Mouse (Mus musculus) retina, adult 2 months (tissue): ENCODE measurements around the gene Bsn.

Experiments
- DNase-seq: peaks from one replicate; pipeline ENCODE4 v3.0.0-alpha.2; 2012; ENCODE audit warnings: low read depth, low spot score

Gene Bsn

GRCm38 (mm10) chr9:108093586-108093985, 96.6 kb downstream of the Bsn start:
- DNase-seq = no peak

- no peak for DNase-seq
These were observed 99.5 kb downstream of the Bsn start for GRCm38 (mm10) chr9:108090611-108091120.

- DNase-seq = no peak
These were observed 104.9 kb downstream of the Bsn start for GRCm38 (mm10) chr9:108085261-108085660.

- DNase-seq = no peak
These were observed 106.6 kb downstream of the Bsn start for GRCm38 (mm10) chr9:108083561-108083960.

- no peak for DNase-seq
These were observed 107.2 kb downstream of the Bsn start, which contains the start of gene Rnf123 for GRCm38 (mm10) chr9:108082988-108083431. Gene Rnf123 (minus strand): TSS chr9:108083346.

- no peak for DNase-seq
These were observed 107.6 kb downstream of the Bsn start for GRCm38 (mm10) chr9:108082549-108082948.

GRCm38 (mm10) chr9:108080168-108080567, 110.0 kb downstream of the Bsn start, which contains the start of gene Mst1:
Gene Mst1 (plus strand): TSS chr9:108080436.
- no peak for DNase-seq

GRCm38 (mm10) chr9:108073141-108073930, 116.8 kb downstream of the Bsn start:
- DNase-seq = peak; percentile 69

- no peak for DNase-seq
These were observed 117.7 kb downstream of the Bsn start for GRCm38 (mm10) chr9:108072481-108072924.

- DNase-seq = no peak
These were observed 118.4 kb downstream of the Bsn start for GRCm38 (mm10) chr9:108071801-108072200.

GRCm38 (mm10) chr9:108069529-108069928, 120.7 kb downstream of the Bsn start:
- DNase-seq = no peak

- no peak for DNase-seq
These were observed 121.2 kb downstream of the Bsn start for GRCm38 (mm10) chr9:108069007-108069406.

- DNase-seq = peak; percentile 66
These were observed 122.3 kb downstream of the Bsn start for GRCm38 (mm10) chr9:108067900-108068299.

GRCm38 (mm10) chr9:108067199-108067598, 123.0 kb downstream of the Bsn start:
- DNase-seq = no peak

GRCm38 (mm10) chr9:108065491-108066011, 124.6 kb downstream of the Bsn start:
- DNase-seq = peak; percentile 57

GRCm38 (mm10) chr9:108063361-108063760, 126.8 kb downstream of the Bsn start:
- DNase-seq = no peak

- no peak for DNase-seq
These were observed 128.0 kb downstream of the Bsn start for GRCm38 (mm10) chr9:108062142-108062541.

GRCm38 (mm10) chr9:108058291-108058690, 131.9 kb downstream of the Bsn start:
- no peak for DNase-seq

GRCm38 (mm10) chr9:108057262-108057562, 133.0 kb downstream of the Bsn start:
- DNase-seq = no peak

- DNase-seq = no peak
These were observed 133.6 kb downstream of the Bsn start for GRCm38 (mm10) chr9:108056361-108057261.

GRCm38 (mm10) chr9:108055661-108056237, 134.4 kb downstream of the Bsn start:
- no peak for DNase-seq

GRCm38 (mm10) chr9:108055061-108055460, 135.1 kb downstream of the Bsn start:
- DNase-seq = no peak
